Mouse (Mus musculus) kidney, embryonic 14.5 days (tissue): ENCODE measurements around the gene Med1. TPM values are rescaled to one million over a fixed set of nuclear protein-coding genes. Genes with fewer than 3 reads are reported as not detected.
A peak's percentile ranks its signal among the peaks of the same experiment; 100 is the strongest.

Source experiments
- ATAC-seq: fragments of 200-750 bp; cut with Nextera tagmentation; 2 replicates; pipeline ENCODE4 v1.8.0; 2017; ENCODE audit warnings: moderate number of reproducible peaks, mild to moderate bottlenecking, moderate TSS enrichment, moderate library complexity; ENCODE audit not compliant: low FRiP score, low TSS enrichment
- H3K27ac ChIP-seq: fragments of 300-500 bp; sonication (generic); 2 replicates; pipeline ENCODE4 v1.5.1; 2014; ENCODE audit warnings: low read depth, mild to moderate bottlenecking, low read length, moderate library complexity, mixed read lengths
- H3K27me3 ChIP-seq: fragments of 300-500 bp; sonication (generic); 2 replicates; pipeline ENCODE4 v1.6.1; 2014; ENCODE audit warnings: mild to moderate bottlenecking, low read length; ENCODE audit not compliant: control insufficient read depth, insufficient read depth
- H3K36me3 ChIP-seq: fragments of 300-500 bp; sonication (generic); 2 replicates; pipeline ENCODE4 v1.6.1; 2014; ENCODE audit warnings: low read length, mixed read lengths; ENCODE audit not compliant: control insufficient read depth, insufficient read depth
- H3K4me1 ChIP-seq: fragments of 300-500 bp; sonication (generic); 2 replicates; pipeline ENCODE4 v1.6.1; 2014; ENCODE audit warnings: low read length, mixed read lengths; ENCODE audit not compliant: control insufficient read depth, insufficient read depth
- H3K4me2 ChIP-seq: fragments of 300-500 bp; sonication (generic); replicated peaks from 2 replicates; pipeline ENCODE4 v1.6.1; 2014; ENCODE audit warnings: low read depth, mild to moderate bottlenecking, low read length
- H3K4me3 ChIP-seq: fragments of 300-500 bp; sonication (generic); 2 replicates; pipeline ENCODE4 v1.5.1; 2014; ENCODE audit warnings: mild to moderate bottlenecking, low read length
- H3K9ac ChIP-seq: fragments of 300-500 bp; sonication (generic); 2 replicates; pipeline ENCODE4 v1.6.1; 2014; ENCODE audit warnings: low read depth, mild to moderate bottlenecking, low read length, moderate library complexity
- H3K9me3 ChIP-seq: fragments of 300-500 bp; sonication (generic); 2 replicates; pipeline ENCODE4 v1.6.1; 2016; ENCODE audit warnings: low read length; ENCODE audit not compliant: control insufficient read depth
- WGBS: fragments of 180-500 bp; shearing (Covaris S2); extraction: QIAGEN DNeasy Blood & Tissue Kit; methylation state at CpG from one replicate; pipeline ENCODE4 v1.1.7; 2014; 5-methylcytosine and 5-hydroxymethylcytosine counted together
- polyA plus RNA-seq: library from polyadenylated mRNA; unstranded; fragments of >200 nt; fragmentation: Nextera tagmentation; extraction: Ambion mirVana; gene quantifications from 2 replicates; pipeline ENCODE4 v1.2.1, GENCODE M21; 2014

Med1 gene
- polyA plus RNA-seq, 1 experiment from 2014 or later: 76.6 TPM

GRCm38 (mm10) chr11:98150625-98151156 lies 42.4 kb downstream of the Med1 start:
- WGBS: 10% methylated on average over 10 of the region's 10 CpGs
- no peak overlapping the region for H3K27ac ChIP-seq

GRCm38 (mm10) chr11:98149786-98150624 lies 43.1 kb downstream of the Med1 start, which contains the start of gene Fbxl20:
Gene Fbxl20, minus strand, starts transcription at chr11:98150403.
- peak; percentile 89 for ATAC-seq
- peak within 1 kb of the TSS; percentile 97 for H3K4me3 ChIP-seq
- H3K27ac ChIP-seq: peak within 1 kb of the TSS; percentile 89
- peak within 1 kb of the TSS; percentile 98 for H3K4me2 ChIP-seq
- no peaks in the 10 kb centered on the region for H3K9me3 ChIP-seq
- no peaks in the 10 kb centered on the region for H3K27me3 ChIP-seq
- H3K9ac ChIP-seq: peak within 1 kb of the TSS; percentile 88
- H3K36me3 ChIP-seq: peaks cover 6% of the 10 kb centered on the region
- WGBS: under 1% methylated on average over 59 of the region's 65 CpGs
- H3K4me1 ChIP-seq: peaks cover 7% of the 10 kb centered on the region

More at GRCm38 (mm10) chr11:98150625-98151156, 42.4 kb downstream of the Med1 start:
- H3K9me3 ChIP-seq: no peaks in the 10 kb centered on the region
- H3K4me1 ChIP-seq: peaks cover 7% of the 10 kb centered on the region
- H3K4me3 ChIP-seq: peak overlapping the region; percentile 97
- H3K9ac ChIP-seq: 0 out of 2 replicates have a peak overlapping the region, but pooled peaks have one; percentile 88
- no peak for ATAC-seq
- H3K27me3 ChIP-seq: no peaks in the 10 kb centered on the region
- H3K36me3 ChIP-seq: peaks cover 13% of the 10 kb centered on the region
- H3K4me2 ChIP-seq: peak overlapping the region; percentile 98

- Histone ChIP-seq H3K9me3 (no peaks in the 10 kb centered on the region), H3K27me3 (no peaks in the 10 kb centered on the region), H3K4me3 (peak overlapping the region; percentile 97), H3K4me2 (peak overlapping the region; percentile 98), H3K36me3 (no peaks in the 10 kb centered on the region; the same call in 1 of the 2 replicates), H3K9ac (peak overlapping the region; percentile 88), H3K27ac (peak overlapping the region; percentile 89), H3K4me1 (peaks cover 7% of the 10 kb centered on the region)
- WGBS: under 1% methylated on average over 47 of the region's 57 CpGs
- ATAC-seq: peak; percentile 92
Observed at GRCm38 (mm10) chr11:98149304-98149750, 43.8 kb downstream of the Med1 start.

GRCm38 (mm10) chr11:98148551-98149301 lies 44.4 kb downstream of the Med1 start:
- Histone ChIP-seq H3K27ac (peak overlapping the region; percentile 89), H3K27me3 (no peaks in the 10 kb centered on the region), H3K4me3 (peak overlapping the region; percentile 97), H3K9me3 (no peaks in the 10 kb centered on the region), H3K4me2 (peak overlapping the region; percentile 98), H3K4me1 (peaks cover 7% of the 10 kb centered on the region), H3K36me3 (no peaks in the 10 kb centered on the region; the same call in 1 of the 2 replicates), H3K9ac (peak overlapping the region; percentile 88)
- ATAC-seq: no peak
- 3% methylated on average over 35 of the region's 45 CpGs for WGBS

- no peaks in the 10 kb centered on the region for H3K36me3 ChIP-seq
- H3K4me1 ChIP-seq: peaks cover 7% of the 10 kb centered on the region
- no peak overlapping the region for H3K4me3 ChIP-seq
- no peaks in the 10 kb centered on the region for H3K9me3 ChIP-seq
- no peak overlapping the region for H3K27ac ChIP-seq
- no peak overlapping the region for H3K4me2 ChIP-seq
- ATAC-seq: no peak
- H3K27me3 ChIP-seq: no peaks in the 10 kb centered on the region
- 86% methylated on average over 7 of the region's 7 CpGs for WGBS
- H3K9ac ChIP-seq: no peak overlapping the region
Observed at GRCm38 (mm10) chr11:98145856-98146255, 47.2 kb downstream of the Med1 start.

- no peaks in the 10 kb centered on the region for H3K27me3 ChIP-seq
- no peak overlapping the region for H3K9ac ChIP-seq
- no peaks in the 10 kb centered on the region for H3K9me3 ChIP-seq
- H3K4me1 ChIP-seq: no peaks in the 10 kb centered on the region
- H3K36me3 ChIP-seq: no peaks in the 10 kb centered on the region
- no peak overlapping the region for H3K4me2 ChIP-seq
- 87% methylated on average over 2 of the region's 2 CpGs for WGBS
- H3K4me3 ChIP-seq: no peak overlapping the region
- ATAC-seq: no peak
- H3K27ac ChIP-seq: no peak overlapping the region
Observed at GRCm38 (mm10) chr11:98142545-98142944, 50.5 kb downstream of the Med1 start.

- no peak overlapping the region for H3K4me2 ChIP-seq
- H3K27ac ChIP-seq: no peak overlapping the region
- no peak overlapping the region for H3K9ac ChIP-seq
- no peaks in the 10 kb centered on the region for H3K27me3 ChIP-seq
- ATAC-seq: no peak
- WGBS: 77% methylated on average over 7 of the region's 7 CpGs
- H3K36me3 ChIP-seq: 0 out of 2 replicates have a peak, but pooled peaks cover 3% of the 10 kb centered on the region
- H3K4me3 ChIP-seq: no peak overlapping the region
- no peaks in the 10 kb centered on the region for H3K9me3 ChIP-seq
- no peaks in the 10 kb centered on the region for H3K4me1 ChIP-seq
Observed at GRCm38 (mm10) chr11:98138894-98139293, 54.2 kb downstream of the Med1 start.

GRCm38 (mm10) chr11:98137836-98138235 lies 55.3 kb downstream of the Med1 start:
- H3K4me3 ChIP-seq: no peak overlapping the region
- H3K9ac ChIP-seq: no peak overlapping the region
- WGBS: 91% methylated on average over 11 of the region's 11 CpGs
- ATAC-seq: no peak
- 0 out of 2 replicates have a peak, but pooled peaks cover 3% of the 10 kb centered on the region for H3K36me3 ChIP-seq
- no peaks in the 10 kb centered on the region for H3K4me1 ChIP-seq
- H3K4me2 ChIP-seq: no peak overlapping the region
- no peak overlapping the region for H3K27ac ChIP-seq
- no peaks in the 10 kb centered on the region for H3K9me3 ChIP-seq
- H3K27me3 ChIP-seq: no peaks in the 10 kb centered on the region
